Mouse (Mus musculus) heart, adult 2 months (tissue): Measurements from ENCODE around the gene Net1. TPM values are rescaled to one million over a fixed set of nuclear protein-coding genes. Genes with fewer than 3 reads are reported as not detected.

Experiments used
- DNase-seq, 2 experiments: peaks; one replicate each; pipeline ENCODE4 v3.0.0; 2021
- H3K27ac ChIP-seq: fragments of 200-600 bp; 2 replicates; pipeline ENCODE4 v1.8.1; 2022
- H3K27me3 ChIP-seq: fragments of 200-500 bp; 2 replicates; pipeline ENCODE4 v1.6.1; 2012; ENCODE audit warnings: mild to moderate bottlenecking, low read length, inconsistent platforms, mixed read lengths; ENCODE audit not compliant: control insufficient read depth, insufficient read depth
- H3K36me3 ChIP-seq: fragments of 200-500 bp; 2 replicates; pipeline ENCODE4 v1.6.1; 2012; ENCODE audit warnings: low read length, inconsistent platforms; ENCODE audit not compliant: control insufficient read depth, insufficient read depth
- H3K4me1 ChIP-seq: fragments of 200-500 bp; 2 replicates; pipeline ENCODE4 v1.6.1; 2011; ENCODE audit warnings: low read length; ENCODE audit not compliant: control insufficient read depth, insufficient read depth
- H3K4me3 ChIP-seq: fragments of 200-600 bp; 2 replicates; pipeline ENCODE4 v1.8.1; 2022
- H3K79me2 ChIP-seq: fragments of 200-500 bp; replicated peaks from 2 replicates; pipeline ENCODE4 v1.6.1; 2012; ENCODE audit warnings: mild to moderate bottlenecking, inconsistent platforms, low read length, moderate library complexity, mixed read lengths; ENCODE audit not compliant: control insufficient read depth, insufficient read depth
- H3K9ac ChIP-seq: fragments of 200-500 bp; 2 replicates; pipeline ENCODE4 v1.6.1; 2012; ENCODE audit warnings: low read depth, mild to moderate bottlenecking, control low read depth, inconsistent platforms, low read length, mixed read lengths
- CTCF ChIP-seq: fragments of 200-600 bp; IDR thresholded peaks from 2 replicates; pipeline ENCODE4 v1.8.1; 2022; ENCODE audit warnings: antibody characterized with exemption, mild to moderate bottlenecking, moderate library complexity
- EP300 ChIP-seq: fragments of 200-500 bp; IDR thresholded peaks from 2 replicates; pipeline ENCODE4 v1.6.1; 2011; ENCODE audit warnings: low read depth, low read length, control low read depth; ENCODE audit not compliant: insufficient read depth
- POLR2A ChIP-seq: fragments of 200-500 bp; IDR thresholded peaks from 2 replicates; pipeline ENCODE4 v1.6.1; 2011; ENCODE audit warnings: mild to moderate bottlenecking, low read depth, low read length, control low read depth; ENCODE audit not compliant: insufficient read depth
- WGBS: fragments of 180-500 bp; shearing (Covaris S2); methylation state at CpG from one replicate; pipeline ENCODE4 v1.1.7; 2018; 5-methylcytosine and 5-hydroxymethylcytosine counted together
- intact Hi-C: fragments of 180-260 bp; cut with DNase I; formaldehyde crosslinking; loops from one replicate; pipeline ENCODE4 v1.15.1; 2025
- polyA plus RNA-seq: library from polyadenylated mRNA; depleted of rRNA; stranded (reverse); fragments of >200 nt; gene quantifications from 2 replicates; pipeline ENCODE4 v1.2.3, GENCODE M21; 2012
- total RNA-seq, 2 experiments: library from RNA; stranded (reverse); gene quantifications; 2 replicates each; pipeline ENCODE4 v1.2.3; 2021

Gene Net1
- total and polyA plus RNA-seq, 3 experiments, result 6.4 to 18.8 (median 16.6) TPM

GRCm38 (mm10) chr13:3894549-3894948 lies 23.5 kb downstream of the Net1 start:
- H3K79me2 ChIP-seq, result no peaks in the 10 kb centered on the region; the same call in 1 of the 2 replicates
- DNase-seq, result no peak
- no peak overlapping the region for H3K9ac ChIP-seq
- H3K36me3 ChIP-seq, result no peaks in the 10 kb centered on the region
- intact Hi-C loops, result loop anchor here (5.0 to 10.0 kb wide), 4 partner anchors 147 to 490 kb away; no protein-coding TSS in a partner anchor
- H3K27me3 ChIP-seq, result no peaks in the 10 kb centered on the region
- no peak overlapping the region for H3K4me3 ChIP-seq
- H3K4me1 ChIP-seq, result no peaks in the 10 kb centered on the region; the same call in 1 of the 2 replicates
- WGBS, result 88% methylated on average over 8 of the region's 8 CpGs
- TF ChIP-seq EP300 (no peak), CTCF (no peak), POLR2A (no peak)
- no peak overlapping the region for H3K27ac ChIP-seq

- TF ChIP-seq CTCF (peak; percentile 21; the same call in 1 of the 2 replicates), POLR2A (peak; percentile 93), EP300 (no peak)
- Histone ChIP-seq H3K27ac (peak overlapping the region; percentile 83), H3K9ac (peak overlapping the region; percentile 68), H3K36me3 (0 out of 2 replicates have a peak, but pooled peaks cover 2% of the 10 kb centered on the region), H3K4me1 (no peaks in the 10 kb centered on the region; the same call in 1 of the 2 replicates), H3K4me3 (peak overlapping the region; percentile 82), H3K79me2 (no peaks in the 10 kb centered on the region; the same call in 1 of the 2 replicates), H3K27me3 (no peaks in the 10 kb centered on the region)
- intact Hi-C loops, result loop anchor here (5.0 to 10.0 kb wide), 4 partner anchors 146 to 488 kb away; no protein-coding TSS in a partner anchor
- DNase-seq, result peak; percentile 93
- WGBS, result under 1% methylated on average over 35 of the region's 35 CpGs
Observed at GRCm38 (mm10) chr13:3893126-3893734, 24.8 kb downstream of the Net1 start.

GRCm38 (mm10) chr13:3892601-3893000 lies 25.4 kb downstream of the Net1 start:
- no peaks in the 10 kb centered on the region for H3K27me3 ChIP-seq
- no peaks in the 10 kb centered on the region; the same call in 1 of the 2 replicates for H3K4me1 ChIP-seq
- no peak for TF ChIP-seq POLR2A
- peak overlapping the region; percentile 58; the same call in 1 of the 2 replicates for H3K9ac ChIP-seq
- H3K36me3 ChIP-seq, result 0 out of 2 replicates have a peak, but pooled peaks cover 2% of the 10 kb centered on the region
- H3K27ac ChIP-seq, result peak overlapping the region; percentile 83
- WGBS, result 19% methylated on average over 7 of the region's 7 CpGs
- no peak for DNase-seq
- no peaks in the 10 kb centered on the region; the same call in 1 of the 2 replicates for H3K79me2 ChIP-seq
- H3K4me3 ChIP-seq, result peak overlapping the region; percentile 82
- intact Hi-C loops, result loop anchor here (5.0 to 10.0 kb wide), 4 partner anchors 145 to 488 kb away; no protein-coding TSS in a partner anchor

- Histone ChIP-seq H3K9ac (peak overlapping the region; percentile 51; the same call in 1 of the 2 replicates), H3K4me3 (peak overlapping the region; percentile 82), H3K27me3 (no peaks in the 10 kb centered on the region), H3K4me1 (no peaks in the 10 kb centered on the region; the same call in 1 of the 2 replicates), H3K27ac (peak overlapping the region; percentile 83), H3K36me3 (0 out of 2 replicates have a peak, but pooled peaks cover 2% of the 10 kb centered on the region), H3K79me2 (no peaks in the 10 kb centered on the region; the same call in 1 of the 2 replicates)
- no peak for DNase-seq
- TF ChIP-seq POLR2A, result no peak
- TF ChIP-seq CTCF, result no peak
- TF ChIP-seq EP300, result no peak
- intact Hi-C loops, result loop anchor here (5.0 to 10.0 kb wide), 4 partner anchors 144 to 487 kb away; no protein-coding TSS in a partner anchor
- WGBS, result 60% methylated on average over 8 of the region's 8 CpGs
Observed at GRCm38 (mm10) chr13:3891479-3892087, 26.4 kb downstream of the Net1 start.

GRCm38 (mm10) chr13:3890061-3890460 lies 28.0 kb downstream of the Net1 start:
- DNase-seq, result no peak
- 63% methylated on average over 8 of the region's 8 CpGs for WGBS

More at GRCm38 (mm10) chr13:3890061-3890460, 28.0 kb downstream of the Net1 start:
- Histone ChIP-seq H3K27ac (no peak overlapping the region), H3K4me3 (no peak overlapping the region), H3K79me2 (no peaks in the 10 kb centered on the region; the same call in 1 of the 2 replicates), H3K9ac (no peak overlapping the region), H3K36me3 (0 out of 2 replicates have a peak, but pooled peaks cover 2% of the 10 kb centered on the region), H3K27me3 (no peaks in the 10 kb centered on the region), H3K4me1 (no peaks in the 10 kb centered on the region; the same call in 1 of the 2 replicates)
- intact Hi-C loops, result loop anchor here (5.0 to 10.0 kb wide), 4 partner anchors 143 to 485 kb away; no protein-coding TSS in a partner anchor
- TF ChIP-seq CTCF (no peak), POLR2A (no peak), EP300 (no peak)
